Mouse (Mus musculus): ENCODE results near the gene Gpr27. TPM values are rescaled to one million over a fixed set of nuclear protein-coding genes. Genes with fewer than 3 reads are reported as not detected.

Gpr27 gene
- total and polyA plus RNA-seq, 3 experiments = not detected

- H3K27me3 ChIP-seq (replicated peaks) = no peaks in the 10 kb centered on the region
- no peak overlapping the region for H3K4me2 ChIP-seq (ENCODE audit: insufficient read depth, low read depth, poor library complexity, severe bottlenecking)
- H3K9me3 ChIP-seq (replicated peaks; ENCODE audit: low read length) = no peaks in the 10 kb centered on the region
- H3K79me2 ChIP-seq (replicated peaks; ENCODE audit: control insufficient read depth, extremely low read depth, insufficient read depth, poor library complexity, severe bottlenecking) = no peaks in the 10 kb centered on the region
- no peak overlapping the region for H3K9ac ChIP-seq (ENCODE audit: insufficient read depth, low read depth)
- H3K27ac ChIP-seq (ENCODE audit: insufficient read depth, low read depth) = no peak overlapping the region
- peaks cover 10 to 46% of the 10 kb centered on the region in 2 experiments for H3K4me1 ChIP-seq (ENCODE audit: control insufficient read depth in 1 of 2, insufficient read depth in 2 of 2)
- DNase-seq (ENCODE audit: extremely low read depth) = no peak
- dilution Hi-C loops (cut with MboI; ENCODE audit: extremely low pct_ligation_motif_present, extremely low pct_unique_long_range_greater_than_20kb, low sequenced_read_pairs) = no loop called here
- in situ Hi-C loops (cut with MboI; ENCODE audit: low pct_ligation_motif_present, low pct_unique_long_range_greater_than_20kb, low sequenced_read_pairs) = no loop called here
- H3K4me3 ChIP-seq (replicated peaks in 1 of 3; ENCODE audit: low read depth in 2 of 3, low read length in 2 of 3, poor library complexity in 1 of 3) = no peak overlapping the region
- TF ChIP-seq ZKSCAN1 (IDR thresholded peaks at IDR 0.05; ENCODE audit: borderline replicate concordance, low read depth, low read length) (no peak), SMC3 (IDR thresholded peaks at IDR 0.05; ENCODE audit: low read depth, low read length) (no peak), NELFE (IDR thresholded peaks at IDR 0.05; ENCODE audit: low read depth, low read length) (no peak)
- H3K36me3 ChIP-seq (replicated peaks in 1 of 2; ENCODE audit: control insufficient read depth in 1 of 2, insufficient read depth in 1 of 2, low read length in 1 of 2) = no peaks in the 10 kb centered on the region
Measured at GRCm38 (mm10) chr6:99734666-99735065, 42.2 kb downstream of the Gpr27 start.

GRCm38 (mm10) chr6:99742866-99743265 is 50.4 kb downstream of the Gpr27 start:
- H3K4me1 ChIP-seq (ENCODE audit: control insufficient read depth in 1 of 2, insufficient read depth in 2 of 2) = peaks cover 4 to 12% of the 10 kb centered on the region in 2 experiments
- H3K4me2 ChIP-seq (ENCODE audit: insufficient read depth, low read depth, poor library complexity, severe bottlenecking) = no peak overlapping the region
- no peaks in the 10 kb centered on the region for H3K36me3 ChIP-seq (replicated peaks in 1 of 2; ENCODE audit: control insufficient read depth in 1 of 2, insufficient read depth in 1 of 2, low read length in 1 of 2)
- H3K27me3 ChIP-seq (replicated peaks) = no peaks in the 10 kb centered on the region
- no peaks in the 10 kb centered on the region for H3K79me2 ChIP-seq (replicated peaks; ENCODE audit: control insufficient read depth, extremely low read depth, insufficient read depth, poor library complexity, severe bottlenecking)
- peak; percentile 53 for DNase-seq (ENCODE audit: extremely low read depth)
- no peak overlapping the region for H3K4me3 ChIP-seq (replicated peaks in 1 of 3; ENCODE audit: low read depth in 2 of 3, low read length in 2 of 3, poor library complexity in 1 of 3)
- no peak overlapping the region for H3K27ac ChIP-seq (ENCODE audit: insufficient read depth, low read depth)
- no peak overlapping the region for H3K9ac ChIP-seq (ENCODE audit: insufficient read depth, low read depth)
- TF ChIP-seq RAD21 (IDR thresholded peaks at IDR 0.05; ENCODE audit: low read depth, low read length) = no peak
- 0 out of 2 replicates have a peak, but pooled peaks have one; percentile 29 for TF ChIP-seq MXI1 (IDR thresholded peaks at IDR 0.05; ENCODE audit: low read depth, low read length)
- TF ChIP-seq IRF4 (IDR thresholded peaks at IDR 0.05; ENCODE audit: low read depth, low read length) = no peak
- TF ChIP-seq USF2 (conservative IDR thresholded peaks at IDR 0.05; ENCODE audit: low read depth, low read length) = peak; percentile 25; the same call in 1 of the 2 replicates
- no peak for TF ChIP-seq SIN3A (IDR thresholded peaks at IDR 0.05; ENCODE audit: low read length)
- TF ChIP-seq NELFE (IDR thresholded peaks at IDR 0.05; ENCODE audit: low read depth, low read length) = no peak
- dilution Hi-C loops (cut with MboI; ENCODE audit: extremely low pct_ligation_motif_present, extremely low pct_unique_long_range_greater_than_20kb, low sequenced_read_pairs) (no loop called here), in situ Hi-C loops (cut with MboI; ENCODE audit: low pct_ligation_motif_present, low pct_unique_long_range_greater_than_20kb, low sequenced_read_pairs) (no loop called here)
- H3K9me3 ChIP-seq (replicated peaks; ENCODE audit: low read length) = no peaks in the 10 kb centered on the region

Other genes with a start within 250 kb of the Gpr27 start
- 75.1 and 105 TPM in 2 replicates for gene Foxp1, start 170.0 kb upstream of the Gpr27 start, total RNA-seq (2012; rRNA removed)
- 59.5 and 66.5 TPM in 2 replicates for gene Foxp1, start 170.0 kb upstream of the Gpr27 start, total RNA-seq (2014; rRNA removed)
- 75.6 and 87.4 TPM in 2 replicates for gene Foxp1, start 170.0 kb upstream of the Gpr27 start, polyA plus RNA-seq (2012; ENCODE audit: insufficient read length, low read depth)
- 6.4 and 9.8 TPM in 2 replicates for gene Eif4e3, start 25.9 kb upstream of the Gpr27 start, total RNA-seq (2012; rRNA removed)
- gene Eif4e3, start 25.9 kb upstream of the Gpr27 start, total RNA-seq (2014; rRNA removed) = 10.1 and 11.8 TPM in 2 replicates
- gene Eif4e3, start 25.9 kb upstream of the Gpr27 start, polyA plus RNA-seq (2012; ENCODE audit: insufficient read length, low read depth) = 16.2 and 16.3 TPM in 2 replicates
- gene Gm20696, start 25.9 kb upstream of the Gpr27 start, total RNA-seq (2012; rRNA removed) = 0.29 and 0.59 TPM in 2 replicates
- not detected in 2 replicates for gene Gm20696, start 25.9 kb upstream of the Gpr27 start, total RNA-seq (2014; rRNA removed)
- gene Gm20696, start 25.9 kb upstream of the Gpr27 start, polyA plus RNA-seq (2012; ENCODE audit: insufficient read length, low read depth) = not detected in 2 replicates
- gene Prok2, start 33.7 kb downstream of the Gpr27 start, total RNA-seq (2012; rRNA removed) = not detected in 2 replicates
- gene Prok2, start 33.7 kb downstream of the Gpr27 start, total RNA-seq (2014; rRNA removed) = not detected in 2 replicates
- gene Prok2, start 33.7 kb downstream of the Gpr27 start, polyA plus RNA-seq (2012; ENCODE audit: insufficient read length, low read depth) = 0.21 TPM in 1 of 2 replicates, not detected in the other

Data from CH12.LX (cell line).